Mouse (Mus musculus) adrenal gland, adult 2 months (tissue): ENCODE results near the gene Hist2h2ab. TPM values are rescaled to one million over a fixed set of nuclear protein-coding genes. Genes with fewer than 3 reads are reported as not detected.
"Not testable (repeated sequence)": the region's sequence is repeated elsewhere in the genome, so short reads cannot be mapped to it uniquely, and the experiment has no call there.

Source experiments
- DNase-seq: peaks from one replicate; pipeline ENCODE4 v3.0.0; 2021
- polyA plus RNA-seq: library from polyadenylated mRNA; depleted of rRNA; stranded (reverse); fragments of >200 nt; gene quantifications from 2 replicates; pipeline ENCODE4 v1.2.3, GENCODE M21; 2012
- total RNA-seq, 2 experiments: library from RNA; stranded (reverse); gene quantifications; 2 replicates each; pipeline ENCODE4 v1.2.3; 2021

The Hist2h2ab gene
- total and polyA plus RNA-seq, 3 experiments: 3.1 to 8.3 (median 4.7) TPM

DNA sequence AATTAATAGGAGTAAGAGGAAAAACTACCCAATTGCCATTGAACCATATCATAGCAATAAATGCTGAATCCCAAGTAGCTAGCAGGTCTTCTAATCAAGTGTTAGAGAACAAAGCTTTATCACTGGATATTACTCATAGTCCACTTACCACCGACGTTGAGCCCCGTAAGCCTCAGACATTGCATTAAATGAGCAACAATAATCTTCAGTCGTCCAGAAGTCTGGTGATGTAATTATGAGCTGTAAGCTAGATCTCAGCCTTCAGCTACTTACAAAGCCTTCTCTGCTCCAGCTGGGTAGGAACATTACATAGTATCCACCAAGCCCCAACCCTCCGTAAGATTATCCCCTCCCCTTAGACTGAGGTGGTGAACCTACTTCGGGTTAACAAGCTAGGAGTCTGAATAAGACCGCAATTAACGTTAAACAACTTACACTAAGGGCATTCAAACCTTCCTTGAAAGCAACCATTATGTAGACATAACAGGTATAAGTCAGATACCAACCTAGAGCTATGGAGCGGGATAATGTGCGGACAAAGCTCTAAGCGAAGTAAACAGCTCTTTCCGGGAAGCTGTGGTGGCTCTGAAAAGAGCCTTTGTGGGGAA lies 18.3 kb downstream of the Hist2h2ab start:
- DNase-seq: no peak

DNA sequence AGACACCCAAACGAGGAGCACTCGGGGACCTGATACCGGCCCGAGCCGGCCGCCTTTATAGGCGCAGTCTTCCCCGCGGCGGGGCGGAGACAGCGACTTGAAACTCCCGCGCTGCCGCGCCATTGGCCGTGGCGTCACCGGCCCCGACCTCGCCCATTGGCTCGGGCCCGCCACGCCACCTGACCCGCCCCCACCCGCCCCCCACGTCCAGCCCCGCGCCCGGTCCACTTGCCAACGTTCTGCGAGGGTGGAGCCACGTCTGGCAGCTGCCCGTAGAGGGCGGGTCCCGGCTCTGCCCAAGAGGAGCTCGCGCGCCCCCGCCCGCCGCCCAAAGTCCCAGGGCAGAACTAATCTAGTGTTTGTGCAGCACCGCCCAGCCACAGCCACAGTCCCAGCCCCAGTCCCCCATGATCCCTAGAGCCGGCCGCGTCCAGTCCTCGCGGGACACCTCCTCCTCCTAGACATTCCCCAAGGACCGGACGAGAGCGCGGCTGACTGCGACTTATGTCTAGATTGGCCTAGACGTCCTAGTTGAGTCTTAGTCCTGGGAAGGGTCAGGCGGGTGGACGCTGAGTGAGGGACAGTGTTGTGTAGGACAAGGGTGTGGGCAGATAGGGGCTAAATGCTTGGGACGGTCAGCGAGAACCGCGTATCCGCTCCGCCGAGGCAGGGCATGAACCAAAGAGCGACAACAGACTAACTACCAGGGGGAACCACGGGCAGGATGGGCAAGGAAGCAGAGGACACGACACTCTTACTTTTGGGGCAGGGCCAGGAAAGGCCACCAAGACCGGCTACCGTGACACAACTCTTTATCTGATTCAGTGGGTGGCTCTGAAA lies 19.5 kb downstream of the Hist2h2ab start, which contains the start of gene Hist2h3c2:
Gene Hist2h3c2, minus strand, starts transcription at position 174 of the 840 bp plus-strand sequence.
- DNase-seq: peak; percentile 77

DNA sequence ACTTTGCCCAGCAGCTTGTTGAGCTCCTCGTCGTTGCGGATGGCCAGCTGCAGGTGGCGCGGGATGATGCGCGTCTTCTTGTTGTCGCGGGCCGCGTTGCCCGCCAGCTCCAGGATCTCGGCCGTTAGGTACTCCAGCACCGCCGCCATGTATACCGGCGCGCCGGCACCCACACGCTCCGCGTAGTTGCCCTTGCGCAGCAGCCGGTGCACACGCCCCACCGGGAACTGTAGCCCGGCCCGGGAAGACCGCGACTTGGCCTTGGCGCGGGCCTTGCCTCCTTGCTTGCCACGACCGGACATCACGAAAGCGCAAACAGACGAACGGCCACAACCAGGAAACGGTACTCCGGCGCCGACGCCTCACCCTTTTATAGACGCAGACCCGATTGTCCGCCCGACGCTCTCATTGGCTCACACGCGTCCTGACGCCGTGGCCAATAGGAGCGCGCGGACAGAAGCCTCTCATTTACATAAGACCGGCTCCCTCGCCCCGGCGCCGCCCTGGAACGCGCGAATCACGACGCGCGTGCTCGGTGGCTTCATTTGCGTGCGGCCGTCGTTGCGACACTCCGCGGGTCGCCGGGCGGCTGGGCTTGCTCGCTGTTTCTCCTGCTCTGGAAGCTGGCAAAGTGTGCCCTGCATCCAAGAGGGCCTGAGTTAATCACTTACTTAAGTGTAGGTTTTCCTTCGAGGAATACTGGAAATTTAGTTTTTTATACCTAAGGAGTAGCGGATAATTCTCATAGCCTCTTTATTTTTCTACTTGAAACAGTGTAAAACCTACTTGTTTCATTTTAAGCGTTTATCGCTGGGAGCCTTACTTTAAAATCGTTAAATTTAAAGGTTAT lies 20.5 kb downstream of the Hist2h2ab start, which contains the start of gene Hist2h2aa2:
Gene Hist2h2aa2, minus strand, starts transcription at position 328 of the 850 bp plus-strand sequence.
- peak; percentile 100 for DNase-seq

DNA sequence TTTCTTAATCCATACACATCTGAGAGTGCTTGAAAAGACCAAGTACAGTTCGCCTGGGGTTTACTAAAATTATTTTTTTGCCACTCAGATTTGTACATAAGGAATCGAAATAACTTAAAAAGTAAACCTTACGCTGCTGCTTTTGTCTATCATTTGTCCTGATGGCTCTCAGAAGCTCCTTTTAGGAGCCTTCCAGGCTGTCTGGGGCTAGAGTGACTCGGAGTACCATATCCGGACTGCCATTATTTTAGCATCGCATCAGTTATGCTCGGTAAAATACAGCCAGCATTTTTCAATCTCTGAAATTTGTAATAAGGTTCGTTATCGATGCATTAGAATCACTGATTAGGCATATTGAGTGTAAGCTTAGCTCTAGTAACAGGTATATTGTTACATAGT lies 21.1 kb downstream of the Hist2h2ab start:
- no peak for DNase-seq

DNA sequence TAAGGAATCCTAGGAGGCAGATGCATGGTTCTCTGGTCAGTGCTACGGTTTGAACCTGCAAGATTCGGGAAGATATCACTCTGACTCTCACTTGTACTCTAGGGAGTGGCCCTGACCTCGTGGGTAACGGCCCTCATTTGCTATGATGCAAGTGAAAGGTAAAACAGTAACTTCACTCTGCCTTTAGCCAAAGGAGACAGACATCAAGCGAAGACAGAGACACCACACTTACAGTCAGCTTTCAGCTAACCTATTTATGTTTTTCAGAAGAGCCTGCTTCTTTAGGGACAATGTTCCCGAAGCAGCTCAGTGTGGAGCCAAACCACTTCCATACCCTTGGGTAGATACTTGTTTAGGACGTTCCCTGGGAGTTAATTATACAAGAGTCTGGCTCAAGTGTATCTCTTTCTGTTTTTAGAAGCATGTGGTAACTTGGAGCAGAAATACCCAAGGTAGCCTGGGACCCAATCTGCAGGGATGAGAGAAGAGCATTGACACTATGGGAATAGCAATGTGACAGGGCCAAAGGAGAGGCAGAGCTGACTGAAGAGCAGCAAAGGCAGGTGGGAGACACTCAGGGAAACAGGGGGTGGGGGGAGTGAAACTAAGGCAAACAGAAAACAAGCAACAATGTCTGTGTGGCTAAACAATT lies 24.4 kb downstream of the Hist2h2ab start:
- DNase-seq: no peak

DNA sequence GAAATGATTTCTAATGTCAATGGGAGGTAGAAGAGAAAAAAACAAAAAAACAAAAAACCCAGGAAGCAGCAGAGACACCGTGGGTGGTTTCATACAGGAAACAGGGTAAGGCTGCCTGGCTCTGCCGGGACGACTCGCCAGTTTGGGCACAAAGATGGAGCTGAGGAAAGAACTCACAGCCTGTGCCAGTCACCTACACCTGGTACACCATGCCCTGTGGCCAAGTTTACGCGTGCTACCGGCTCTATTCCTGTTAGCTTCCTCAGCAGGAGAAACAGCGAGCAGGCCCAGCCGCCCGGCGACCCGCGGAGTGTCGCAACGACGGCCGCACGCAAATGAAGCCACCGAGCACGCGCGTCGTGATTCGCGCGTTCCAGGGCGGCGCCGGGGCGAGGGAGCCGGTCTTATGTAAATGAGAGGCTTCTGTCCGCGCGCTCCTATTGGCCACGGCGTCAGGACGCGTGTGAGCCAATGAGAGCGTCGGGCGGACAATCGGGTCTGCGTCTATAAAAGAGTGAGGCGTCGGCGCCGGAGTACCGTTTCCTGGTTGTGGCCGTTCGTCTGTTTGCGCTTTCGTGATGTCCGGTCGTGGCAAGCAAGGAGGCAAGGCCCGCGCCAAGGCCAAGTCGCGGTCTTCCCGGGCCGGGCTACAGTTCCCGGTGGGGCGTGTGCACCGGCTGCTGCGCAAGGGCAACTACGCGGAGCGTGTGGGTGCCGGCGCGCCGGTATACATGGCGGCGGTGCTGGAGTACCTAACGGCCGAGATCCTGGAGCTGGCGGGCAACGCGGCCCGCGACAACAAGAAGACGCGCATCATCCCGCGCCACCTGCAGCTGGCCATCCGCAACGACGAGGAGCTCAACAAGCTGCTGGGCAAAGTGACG lies 25.6 kb downstream of the Hist2h2ab start, which contains the start of gene Hist2h2aa1:
Gene Hist2h2aa1, plus strand, starts transcription at position 495 of the 884 bp plus-strand sequence.
- peak; percentile 93 for DNase-seq

DNA sequence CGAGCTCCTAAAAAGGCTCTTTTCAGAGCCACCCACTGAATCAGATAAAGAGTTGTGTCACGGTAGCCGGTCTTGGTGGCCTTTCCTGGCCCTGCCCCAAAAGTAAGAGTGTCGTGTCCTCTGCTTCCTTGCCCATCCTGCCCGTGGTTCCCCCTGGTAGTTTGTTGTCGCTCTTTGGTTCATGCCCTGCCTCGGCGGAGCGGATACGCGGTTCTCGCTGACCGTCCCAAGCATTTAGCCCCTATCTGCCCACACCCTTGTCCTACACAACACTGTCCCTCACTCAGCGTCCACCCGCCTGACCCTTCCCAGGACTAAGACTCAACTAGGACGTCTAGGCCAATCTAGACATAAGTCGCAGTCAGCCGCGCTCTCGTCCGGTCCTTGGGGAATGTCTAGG lies 26.4 kb downstream of the Hist2h2ab start:
- DNase-seq: not testable (repeated sequence)

DNA sequence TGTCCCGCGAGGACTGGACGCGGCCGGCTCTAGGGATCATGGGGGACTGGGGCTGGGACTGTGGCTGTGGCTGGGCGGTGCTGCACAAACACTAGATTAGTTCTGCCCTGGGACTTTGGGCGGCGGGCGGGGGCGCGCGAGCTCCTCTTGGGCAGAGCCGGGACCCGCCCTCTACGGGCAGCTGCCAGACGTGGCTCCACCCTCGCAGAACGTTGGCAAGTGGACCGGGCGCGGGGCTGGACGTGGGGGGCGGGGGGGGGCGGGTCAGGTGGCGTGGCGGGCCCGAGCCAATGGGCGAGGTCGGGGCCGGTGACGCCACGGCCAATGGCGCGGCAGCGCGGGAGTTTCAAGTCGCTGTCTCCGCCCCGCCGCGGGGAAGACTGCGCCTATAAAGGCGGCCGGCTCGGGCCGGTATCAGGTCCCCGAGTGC lies 26.8 kb downstream of the Hist2h2ab start, which contains the start of gene Hist2h3c1:
Gene Hist2h3c1, plus strand, starts transcription at position 259 of the 430 bp plus-strand sequence.
- not testable (repeated sequence) for DNase-seq

DNA sequence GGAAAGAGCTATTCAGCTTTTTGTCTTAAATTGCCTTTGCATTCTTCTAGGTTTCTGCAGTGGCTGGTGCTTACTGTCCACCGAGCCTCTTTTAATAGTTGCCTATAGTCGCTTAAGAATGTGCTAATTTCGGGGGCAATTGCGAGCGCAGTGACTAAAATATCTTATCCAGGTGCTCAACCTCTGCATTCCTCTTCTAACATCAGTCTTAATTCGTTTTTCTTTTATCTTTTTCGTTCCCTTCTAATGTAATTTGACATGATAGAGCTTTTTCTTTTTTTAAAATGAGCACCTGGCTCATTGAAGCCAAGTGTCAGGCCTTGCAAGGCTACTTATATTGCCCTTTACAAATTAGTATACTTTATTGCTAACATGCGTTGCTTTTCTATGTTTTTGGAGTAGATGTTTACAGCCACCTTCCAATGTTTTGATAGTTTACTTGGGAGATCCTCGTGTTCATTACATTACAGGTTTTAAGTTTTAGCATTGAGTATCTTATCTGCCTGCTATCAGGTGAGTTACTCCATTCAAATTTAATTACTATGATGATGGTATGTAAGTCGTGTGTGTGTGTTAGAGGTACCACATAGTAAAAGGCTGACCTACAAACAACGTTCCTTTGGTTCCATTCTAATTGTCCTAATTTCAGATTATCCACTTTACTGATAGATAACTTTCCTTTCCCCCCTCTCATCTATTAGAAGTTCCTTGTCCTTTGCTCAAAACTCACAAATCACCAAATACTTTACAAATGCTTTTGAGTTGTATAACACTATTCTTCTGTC lies 27.9 kb downstream of the Hist2h2ab start:
- DNase-seq: no peak

DNA sequence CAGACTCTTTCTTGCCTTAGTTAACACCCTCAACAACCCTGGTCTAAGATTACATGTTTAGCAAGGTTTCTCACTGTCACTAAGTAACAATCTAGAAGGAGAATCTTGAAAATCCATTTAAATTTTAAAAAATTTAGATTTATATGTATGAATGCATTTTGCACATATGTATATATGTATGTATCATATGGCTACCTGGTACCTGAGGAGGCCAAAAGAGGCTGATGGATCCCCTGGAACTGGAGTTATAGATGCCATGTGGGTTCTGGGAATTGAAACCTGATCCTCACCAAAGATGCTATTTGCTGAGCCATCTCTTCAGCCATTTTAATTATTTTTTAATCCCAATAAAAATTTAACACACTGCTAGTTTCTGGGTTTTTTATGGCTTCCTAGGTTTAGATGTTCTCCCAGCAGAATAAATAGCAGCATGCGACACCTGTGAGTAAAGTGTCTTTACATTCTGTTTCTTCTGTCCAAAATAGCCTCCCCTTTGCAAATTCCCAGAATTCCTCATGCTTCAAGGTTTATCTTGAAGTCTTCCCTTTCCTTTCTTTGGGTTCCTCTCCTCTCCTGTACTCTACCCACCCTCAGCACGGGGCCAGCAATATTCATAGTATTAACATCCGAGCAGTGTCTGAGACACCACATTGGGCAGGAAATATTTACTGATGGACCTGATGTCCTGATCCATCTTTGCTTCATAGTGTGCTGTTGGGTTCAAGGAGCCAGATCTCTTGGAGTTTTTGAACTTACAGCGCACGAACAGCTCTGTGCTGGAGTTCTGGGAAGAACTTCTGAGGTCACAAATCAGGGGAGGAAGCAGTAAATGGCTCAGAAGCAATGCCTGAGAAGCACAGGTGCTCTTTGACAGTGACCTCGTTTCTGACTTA lies 28.7 kb downstream of the Hist2h2ab start:
- no peak for DNase-seq

DNA sequence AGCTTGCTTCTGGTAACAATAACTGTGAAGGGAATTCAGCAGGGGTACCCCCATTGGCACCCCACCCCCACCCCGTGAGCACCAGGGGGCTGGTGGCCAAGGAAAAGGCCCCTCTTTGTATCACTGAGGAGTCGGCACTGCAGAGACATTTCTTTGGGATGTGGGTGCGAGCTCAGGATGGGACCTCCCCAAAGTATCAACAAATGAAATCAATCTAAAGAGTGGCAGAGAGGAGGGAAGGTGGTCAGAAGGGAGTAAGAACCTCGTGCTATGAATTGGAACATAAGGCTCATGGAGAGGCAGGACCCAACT lies 29.3 kb downstream of the Hist2h2ab start:
- DNase-seq: no peak

DNA sequence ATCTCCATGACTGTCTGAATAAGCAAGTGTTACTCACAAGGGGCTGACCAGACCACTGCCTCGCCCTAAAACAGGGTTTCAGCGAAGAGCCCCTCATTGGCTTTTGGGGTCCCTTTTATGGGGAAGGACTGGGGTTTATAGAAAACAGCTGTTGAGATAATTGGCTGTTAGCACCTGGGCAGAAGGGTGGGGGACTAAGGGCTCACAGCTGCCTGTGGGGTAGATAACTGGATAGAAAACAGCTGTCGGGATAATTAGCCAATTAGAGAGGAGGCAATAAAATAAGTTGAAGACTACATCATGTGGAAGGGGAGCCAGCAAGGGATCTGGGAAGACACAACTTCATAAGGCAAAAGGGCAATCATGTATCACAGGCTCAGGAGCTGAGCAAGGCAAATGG lies 31.2 kb downstream of the Hist2h2ab start:
- DNase-seq: no peak

DNA sequence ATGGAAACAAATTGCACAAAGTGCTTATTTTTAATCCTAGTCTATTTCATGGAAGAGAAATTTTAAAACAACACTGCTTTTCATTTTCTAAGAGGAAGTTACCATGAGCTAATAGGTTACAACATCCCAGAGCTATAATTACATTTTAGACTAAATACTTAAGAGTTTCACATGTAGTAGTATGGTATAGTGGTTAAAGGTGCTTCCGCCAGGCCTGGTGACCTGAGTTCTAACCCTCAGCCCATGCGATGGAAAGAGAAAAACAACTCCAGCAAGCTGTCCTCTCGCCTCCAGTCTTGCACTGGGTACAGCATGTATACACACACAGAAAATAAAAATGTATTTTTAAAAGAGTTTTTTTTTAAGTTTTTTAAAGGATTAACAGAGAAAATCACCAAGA lies 32.1 kb downstream of the Hist2h2ab start:
- DNase-seq: no peak

DNA sequence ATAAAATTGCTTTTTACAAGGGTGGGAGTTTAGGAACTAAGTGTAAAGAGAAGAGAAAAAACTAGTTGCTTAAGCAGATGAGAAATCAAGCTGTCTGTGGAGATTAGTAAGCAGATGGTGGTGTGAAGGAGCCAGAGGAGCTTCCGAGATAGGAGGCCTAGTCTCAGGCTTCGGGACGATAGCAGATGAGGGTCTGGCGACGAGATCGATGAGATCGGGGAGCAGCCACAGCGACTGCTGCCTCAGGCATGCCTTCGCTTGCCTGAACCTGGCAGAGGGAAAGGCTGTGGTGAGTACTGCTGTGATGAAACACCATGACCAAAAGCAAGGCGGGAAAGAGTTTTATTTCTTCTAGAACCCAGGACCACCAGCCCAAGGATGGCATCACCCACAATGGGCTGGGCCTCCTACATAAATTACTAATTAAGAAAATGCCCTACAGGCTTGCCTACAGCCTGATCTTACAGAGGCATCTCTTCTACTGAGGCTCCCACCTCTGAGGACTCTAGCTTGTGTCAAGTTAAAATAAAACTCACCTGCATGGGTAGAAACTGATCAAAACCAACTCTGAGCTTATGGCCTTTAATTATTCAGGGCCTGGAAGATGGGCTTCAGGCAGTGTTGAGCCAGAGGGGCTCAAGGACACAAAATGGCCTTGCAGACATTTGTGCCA lies 35.2 kb downstream of the Hist2h2ab start:
- no peak for DNase-seq

DNA sequence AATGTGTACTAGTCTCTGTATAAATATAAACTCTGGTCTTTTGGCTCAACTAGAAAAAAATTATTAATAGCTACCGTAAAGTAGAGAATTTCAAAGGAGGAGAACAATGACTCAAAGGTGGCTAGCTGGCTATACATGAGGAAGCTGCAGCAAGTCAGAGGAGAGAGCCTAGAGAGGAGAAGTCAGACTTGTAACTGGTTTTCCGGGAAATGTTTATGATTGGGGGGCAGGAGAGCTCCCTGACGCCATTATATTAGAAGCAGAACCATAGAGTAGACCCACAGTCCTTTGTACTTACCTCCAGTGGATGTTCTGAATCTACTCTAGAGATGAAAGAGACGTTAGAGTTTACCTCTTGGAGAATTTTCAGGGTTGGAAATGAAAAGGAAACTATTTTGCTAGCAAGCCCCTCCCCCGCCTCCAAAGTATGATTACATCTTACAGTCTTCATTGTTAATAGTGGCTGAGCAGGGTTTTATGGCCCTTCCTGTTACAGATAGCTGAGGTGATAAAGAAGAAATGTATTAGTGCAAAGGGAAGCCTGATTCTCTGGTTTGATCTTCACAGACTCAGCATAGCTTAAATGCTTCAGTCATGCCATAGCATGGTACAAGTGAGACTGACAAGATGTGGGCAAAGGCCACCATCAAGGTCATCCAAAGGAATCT lies 36.4 kb downstream of the Hist2h2ab start:
- no peak for DNase-seq

DNA sequence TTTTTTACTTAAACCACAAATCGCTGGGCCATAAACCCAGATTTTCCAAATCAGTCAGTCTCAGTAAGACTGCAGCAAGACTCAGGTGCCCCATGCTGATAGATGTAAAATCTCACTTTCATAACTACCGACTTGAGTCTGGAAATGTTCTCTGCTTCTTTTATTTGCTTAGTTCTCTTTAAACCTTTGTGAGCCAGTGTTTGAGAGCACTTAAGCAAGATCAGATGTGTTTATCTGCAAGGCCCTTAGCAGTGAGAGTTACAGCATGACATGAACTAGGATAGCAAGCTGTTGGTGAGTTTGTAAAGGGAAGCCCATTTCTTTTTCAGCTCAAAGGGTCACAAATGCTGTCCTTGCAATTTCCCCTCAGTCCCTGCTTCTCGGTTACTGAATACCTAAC lies 37.5 kb downstream of the Hist2h2ab start:
- DNase-seq: no peak

DNA sequence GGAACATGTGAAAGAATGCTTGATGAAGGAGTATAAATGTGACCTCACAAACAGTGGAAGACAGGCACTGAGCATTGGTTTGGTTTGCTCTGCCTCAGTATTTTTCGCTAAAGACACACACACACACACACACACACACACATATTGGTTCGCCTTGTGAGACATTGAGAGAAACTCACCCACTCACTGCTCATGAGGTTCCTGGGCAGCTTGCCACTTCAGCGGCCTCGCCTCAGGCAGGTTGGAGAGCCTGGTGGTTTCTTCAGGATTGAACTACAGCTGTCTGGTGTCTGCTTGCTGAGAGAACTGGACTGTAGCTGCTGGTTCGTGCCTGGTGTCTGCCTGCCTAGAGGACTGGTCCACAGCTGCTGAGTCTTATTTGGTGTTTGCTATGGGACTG lies 40.6 kb downstream of the Hist2h2ab start:
- DNase-seq: no peak

DNA sequence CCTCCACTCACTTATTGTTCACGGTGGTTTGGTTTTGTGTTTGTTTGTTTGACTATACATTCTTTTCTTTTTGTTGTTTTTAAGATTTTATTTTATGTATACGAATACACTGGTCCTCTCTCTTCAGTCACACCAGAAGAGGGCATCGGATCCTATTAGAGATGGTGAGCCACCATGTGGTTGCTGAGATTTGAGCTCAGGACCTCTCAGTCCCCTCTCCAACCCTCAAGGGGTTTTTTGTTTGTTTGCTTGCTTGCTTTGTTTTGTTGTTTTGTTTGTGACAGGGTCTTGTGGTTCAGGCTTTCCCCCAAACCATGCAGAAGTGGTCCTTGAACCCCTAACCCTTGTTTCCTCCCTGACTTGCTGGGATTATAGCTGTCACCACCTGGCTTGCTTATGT lies 42.0 kb downstream of the Hist2h2ab start:
- no peak for DNase-seq
